Mouse (Mus musculus) midbrain, embryonic 11.5 days (tissue): ENCODE results near the gene Zfp963. TPM values are rescaled to one million over a fixed set of nuclear protein-coding genes. Genes with fewer than 3 reads are reported as not detected.

Experiments used
- ATAC-seq: fragments of 200-750 bp; cut with Nextera tagmentation; 2 replicates; pipeline ENCODE4 v1.8.0; 2017; ENCODE audit warnings: moderate TSS enrichment, moderate library complexity; ENCODE audit not compliant: low FRiP score
- DNase-seq: peaks from one replicate; pipeline ENCODE4 v3.0.0; 2015; ENCODE audit warnings: low spot score; ENCODE audit errors: missing footprints
- H3K27ac ChIP-seq: fragments of 300-500 bp; sonication (generic); 2 replicates; pipeline ENCODE4 v1.5.1; 2014; ENCODE audit warnings: low read depth, low read length
- H3K27me3 ChIP-seq: fragments of 300-500 bp; sonication (generic); 2 replicates; pipeline ENCODE4 v1.6.1; 2014; ENCODE audit warnings: mild to moderate bottlenecking, low read length, moderate library complexity, mixed read lengths; ENCODE audit not compliant: control insufficient read depth, insufficient read depth
- H3K36me3 ChIP-seq: fragments of 300-500 bp; sonication (generic); 2 replicates; pipeline ENCODE4 v1.6.1; 2014; ENCODE audit warnings: mild to moderate bottlenecking, low read length, moderate library complexity, mixed read lengths; ENCODE audit not compliant: control insufficient read depth, insufficient read depth
- H3K4me1 ChIP-seq: fragments of 300-500 bp; sonication (generic); 2 replicates; pipeline ENCODE4 v1.6.1; 2014; ENCODE audit warnings: low read length; ENCODE audit not compliant: control insufficient read depth, insufficient read depth
- H3K4me2 ChIP-seq: fragments of 300-500 bp; sonication (generic); 2 replicates; pipeline ENCODE4 v1.6.1; 2014; ENCODE audit warnings: mild to moderate bottlenecking, moderate library complexity
- H3K4me3 ChIP-seq: fragments of 300-500 bp; sonication (generic); 2 replicates; pipeline ENCODE4 v1.5.1; 2014; ENCODE audit warnings: low read depth, low read length
- H3K9ac ChIP-seq: fragments of 300-500 bp; sonication (generic); 2 replicates; pipeline ENCODE4 v1.6.1; 2014; ENCODE audit warnings: low read length
- H3K9me3 ChIP-seq: fragments of 300-500 bp; sonication (generic); 2 replicates; pipeline ENCODE4 v1.6.1; 2016; ENCODE audit warnings: low read length; ENCODE audit not compliant: control insufficient read depth
- WGBS: fragments of 180-500 bp; shearing (Covaris S2); extraction: QIAGEN DNeasy Blood & Tissue Kit; methylation state at CpG from one replicate; pipeline ENCODE4 v1.1.7; 2014; 5-methylcytosine and 5-hydroxymethylcytosine counted together
- polyA plus RNA-seq: library from polyadenylated mRNA; unstranded; fragments of >200 nt; fragmentation: Nextera tagmentation; extraction: Ambion mirVana; gene quantifications from 2 replicates; pipeline ENCODE4 v1.2.1, GENCODE M21; 2014

Zfp963 gene
- polyA plus RNA-seq, result 6.7 and 7.0 TPM in 2 replicates

GRCm38 (mm10) chr8:69749544-69750454 is at the start of gene Zfp963:
TSS of gene Zfp963 (minus strand) at chr8:69749970.
- peak; percentile 100 for DNase-seq
- Histone ChIP-seq H3K4me2 (peak within 1 kb of the TSS; percentile 28), H3K27ac (peak within 1 kb of the TSS; percentile 97), H3K9me3 (no peaks in the 10 kb centered on the region), H3K4me1 (peaks cover 3% of the 10 kb centered on the region; the same call in 1 of the 2 replicates), H3K36me3 (no peaks in the 10 kb centered on the region), H3K4me3 (peak within 1 kb of the TSS; percentile 66), H3K9ac (peak within 1 kb of the TSS; percentile 92), H3K27me3 (no peaks in the 10 kb centered on the region)
- peak; percentile 99 for ATAC-seq
- 3% methylated on average over 48 of the region's 48 CpGs for WGBS

- Histone ChIP-seq H3K36me3 (peaks cover 67% of the 10 kb centered on the region), H3K4me1 (no peaks in the 10 kb centered on the region), H3K9ac (no peak overlapping the region), H3K4me3 (no peak overlapping the region), H3K27ac (no peak overlapping the region), H3K9me3 (no peaks in the 10 kb centered on the region), H3K4me2 (no peak overlapping the region), H3K27me3 (no peaks in the 10 kb centered on the region)
- ATAC-seq, result no peak
- DNase-seq, result peak; percentile 31
- 93% methylated on average over 8 of the region's 8 CpGs for WGBS
Measured at GRCm38 (mm10) chr8:69799261-69799660, 49.5 kb upstream of the Zfp963 start.

GRCm38 (mm10) chr8:69797661-69798060 is 47.9 kb upstream of the Zfp963 start:
- Histone ChIP-seq H3K4me3 (no peak overlapping the region), H3K36me3 (peaks cover 60% of the 10 kb centered on the region), H3K27ac (no peak overlapping the region), H3K9me3 (no peaks in the 10 kb centered on the region), H3K27me3 (no peaks in the 10 kb centered on the region), H3K9ac (no peak overlapping the region), H3K4me2 (no peak overlapping the region), H3K4me1 (peaks cover 1% of the 10 kb centered on the region)
- ATAC-seq (no peak), DNase-seq (peak; percentile 73)
- WGBS, result 93% methylated on average over 10 of the region's 10 CpGs

GRCm38 (mm10) chr8:69796721-69797345 is 47.1 kb upstream of the Zfp963 start:
- Histone ChIP-seq H3K4me2 (no peak overlapping the region), H3K27ac (no peak overlapping the region), H3K27me3 (no peaks in the 10 kb centered on the region), H3K4me1 (peaks cover 9% of the 10 kb centered on the region), H3K9ac (no peak overlapping the region), H3K9me3 (no peaks in the 10 kb centered on the region), H3K36me3 (peaks cover 52% of the 10 kb centered on the region), H3K4me3 (no peak overlapping the region)
- ATAC-seq (no peak), DNase-seq (no peak)
- 93% methylated on average over 16 of the region's 16 CpGs for WGBS

- Histone ChIP-seq H3K4me1 (peaks cover 12% of the 10 kb centered on the region), H3K27ac (no peak overlapping the region), H3K4me2 (no peak overlapping the region), H3K36me3 (peaks cover 41% of the 10 kb centered on the region), H3K9me3 (no peaks in the 10 kb centered on the region), H3K27me3 (no peaks in the 10 kb centered on the region), H3K4me3 (no peak overlapping the region), H3K9ac (no peak overlapping the region)
- 98% methylated on average over 6 of the region's 6 CpGs for WGBS
- DNase-seq, result peak; percentile 51
- no peak for ATAC-seq
Measured at GRCm38 (mm10) chr8:69794901-69795300, 45.1 kb upstream of the Zfp963 start.

- H3K9me3 ChIP-seq, result no peaks in the 10 kb centered on the region
- ATAC-seq, result no peak
- no peak overlapping the region for H3K27ac ChIP-seq
- DNase-seq, result no peak
- H3K9ac ChIP-seq, result no peak overlapping the region
- H3K4me1 ChIP-seq, result peaks cover 12% of the 10 kb centered on the region
- WGBS, result 96% methylated on average over 3 of the region's 3 CpGs
- no peak overlapping the region for H3K4me2 ChIP-seq
- H3K36me3 ChIP-seq, result peaks cover 34% of the 10 kb centered on the region
- no peaks in the 10 kb centered on the region for H3K27me3 ChIP-seq
- H3K4me3 ChIP-seq, result no peak overlapping the region
Measured at GRCm38 (mm10) chr8:69794096-69794495, 44.3 kb upstream of the Zfp963 start.

- Histone ChIP-seq H3K9me3 (no peaks in the 10 kb centered on the region), H3K4me3 (no peak overlapping the region), H3K4me1 (peaks cover 12% of the 10 kb centered on the region), H3K27me3 (no peaks in the 10 kb centered on the region), H3K27ac (no peak overlapping the region), H3K9ac (no peak overlapping the region), H3K4me2 (no peak overlapping the region), H3K36me3 (peaks cover 30% of the 10 kb centered on the region)
- DNase-seq (no peak), ATAC-seq (no peak)
- 88% methylated on average over 4 of the region's 4 CpGs for WGBS
Measured at GRCm38 (mm10) chr8:69793666-69794065, 43.9 kb upstream of the Zfp963 start.

GRCm38 (mm10) chr8:69791415-69792068 is 41.8 kb upstream of the Zfp963 start:
- Histone ChIP-seq H3K27me3 (no peaks in the 10 kb centered on the region), H3K27ac (peak overlapping the region; percentile 51), H3K4me1 (peaks cover 12% of the 10 kb centered on the region), H3K4me2 (peak overlapping the region; percentile 83), H3K4me3 (peak overlapping the region; percentile 100), H3K9ac (peak overlapping the region; percentile 95), H3K36me3 (peaks cover 13% of the 10 kb centered on the region), H3K9me3 (no peaks in the 10 kb centered on the region)
- 0% methylated on average over 39 of the region's 48 CpGs for WGBS
- DNase-seq (peak; percentile 90), ATAC-seq (peak; percentile 78)
